Mouse (Mus musculus) forebrain, embryonic 12.5 days (tissue): ENCODE results near the gene Kcnj9. TPM values are rescaled to one million over a fixed set of nuclear protein-coding genes. Genes with fewer than 3 reads are reported as not detected.
A peak's percentile ranks its signal among the peaks of the same experiment; 100 is the strongest.

Experiments
- ATAC-seq: fragments of 200-750 bp; cut with Nextera tagmentation; 2 replicates; pipeline ENCODE4 v1.8.0; 2017; ENCODE audit warnings: moderate TSS enrichment; ENCODE audit not compliant: low FRiP score
- H3K27ac ChIP-seq: fragments of 300-500 bp; sonication (generic); 2 replicates; pipeline ENCODE4 v1.5.1; 2016; ENCODE audit warnings: mild to moderate bottlenecking
- H3K27me3 ChIP-seq: fragments of 300-500 bp; sonication (generic); 2 replicates; pipeline ENCODE4 v1.6.1; 2016; ENCODE audit warnings: mild to moderate bottlenecking
- H3K36me3 ChIP-seq: fragments of 300-500 bp; sonication (generic); replicated peaks from 2 replicates; pipeline ENCODE4 v1.6.1; 2016; ENCODE audit warnings: mild to moderate bottlenecking
- H3K4me1 ChIP-seq: fragments of 300-500 bp; sonication (generic); 2 replicates; pipeline ENCODE4 v1.6.1; 2016
- H3K4me2 ChIP-seq: fragments of 300-500 bp; sonication (generic); 2 replicates; pipeline ENCODE4 v1.6.1; 2016; ENCODE audit warnings: mild to moderate bottlenecking, moderate library complexity
- H3K4me3 ChIP-seq: fragments of 300-500 bp; sonication (generic); replicated peaks from 2 replicates; pipeline ENCODE4 v1.5.1; 2016; ENCODE audit warnings: mild to moderate bottlenecking
- H3K9ac ChIP-seq: fragments of 300-500 bp; sonication (generic); 2 replicates; pipeline ENCODE4 v1.6.1; 2016; ENCODE audit warnings: mild to moderate bottlenecking
- H3K9me3 ChIP-seq: fragments of 300-500 bp; sonication (generic); 2 replicates; pipeline ENCODE4 v1.6.1; 2016
- WGBS: fragments of 180-500 bp; shearing (Covaris S2); methylation state at CpG from one replicate; pipeline ENCODE4 v1.1.7; 2016; 5-methylcytosine and 5-hydroxymethylcytosine counted together
- polyA plus RNA-seq: library from polyadenylated mRNA; unstranded; fragments of >200 nt; fragmentation: Nextera tagmentation; extraction: Ambion mirVana; gene quantifications from 2 replicates; pipeline ENCODE4 v1.2.1, GENCODE M21; 2016

Kcnj9 gene
- polyA plus RNA-seq, 1 experiment from 2014 or later: 2.5 TPM

GRCm38 (mm10) chr1:172308409-172308808 is 20.7 kb downstream of the Kcnj9 start:
- Histone ChIP-seq H3K27me3 (no peaks in the 10 kb centered on the region), H3K9me3 (no peaks in the 10 kb centered on the region), H3K9ac (no peak overlapping the region), H3K27ac (peak overlapping the region; percentile 66), H3K4me2 (no peak overlapping the region), H3K36me3 (no peaks in the 10 kb centered on the region), H3K4me3 (no peak overlapping the region), H3K4me1 (peaks cover 52% of the 10 kb centered on the region)
- no peak for ATAC-seq
- WGBS: 100% methylated on average over 1 of the region's 1 CpGs

DNA sequence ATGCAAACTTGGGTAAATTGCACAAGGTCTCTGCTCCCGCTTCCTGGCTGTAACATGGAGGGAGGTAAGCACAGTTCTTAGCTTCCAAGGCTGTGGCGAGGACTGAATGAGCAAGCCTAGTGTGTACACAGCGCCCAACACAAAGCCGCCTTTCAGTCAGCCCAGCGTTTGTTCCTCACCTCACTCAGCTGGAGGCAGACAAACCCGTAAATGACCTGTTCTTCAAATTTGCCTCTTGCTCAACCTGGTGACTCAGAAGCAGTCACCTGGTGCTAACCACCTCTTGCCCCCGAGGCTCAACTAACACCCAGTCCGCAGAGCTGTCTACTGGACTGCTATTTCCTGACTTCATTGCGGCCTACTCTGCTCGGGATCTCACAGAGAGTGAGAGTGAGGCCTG is 21.2 kb downstream of the Kcnj9 start:
- no peak for ATAC-seq
- WGBS: 47% methylated on average over 10 of the region's 10 CpGs
- H3K27me3 ChIP-seq: no peaks in the 10 kb centered on the region
- peak overlapping the region; percentile 66 for H3K27ac ChIP-seq
- no peak overlapping the region for H3K4me2 ChIP-seq
- no peaks in the 10 kb centered on the region for H3K9me3 ChIP-seq
- no peak overlapping the region for H3K9ac ChIP-seq
- H3K36me3 ChIP-seq: no peaks in the 10 kb centered on the region
- H3K4me1 ChIP-seq: peaks cover 52% of the 10 kb centered on the region
- H3K4me3 ChIP-seq: no peak overlapping the region

DNA sequence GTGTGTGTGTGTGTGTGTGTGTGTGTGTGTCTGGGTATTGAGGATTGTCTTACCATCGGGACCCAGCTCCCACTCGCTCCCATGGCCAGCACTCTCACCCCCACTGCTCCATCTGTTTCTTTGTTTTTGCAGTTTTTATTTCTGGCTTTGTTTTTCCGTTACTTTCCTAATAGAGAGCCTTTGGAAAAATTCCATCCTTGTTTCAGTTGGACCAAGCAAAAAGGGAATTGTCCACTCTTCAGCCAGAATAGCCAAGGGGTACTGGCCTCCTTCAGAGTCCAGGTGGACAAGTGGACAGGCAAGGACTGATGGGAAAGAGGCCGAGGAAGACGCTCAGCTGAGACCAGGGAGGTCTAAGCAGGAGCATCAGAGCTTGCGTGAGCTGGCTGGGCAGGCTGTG is 22.2 kb downstream of the Kcnj9 start:
- H3K36me3 ChIP-seq: no peaks in the 10 kb centered on the region
- H3K9me3 ChIP-seq: no peaks in the 10 kb centered on the region
- no peaks in the 10 kb centered on the region for H3K27me3 ChIP-seq
- ATAC-seq: no peak
- 76% methylated on average over 6 of the region's 6 CpGs for WGBS
- H3K4me1 ChIP-seq: peaks cover 55% of the 10 kb centered on the region
- H3K9ac ChIP-seq: no peak overlapping the region
- H3K27ac ChIP-seq: peak overlapping the region; percentile 66; the same call in 1 of the 2 replicates
- no peak overlapping the region for H3K4me3 ChIP-seq
- no peak overlapping the region for H3K4me2 ChIP-seq

DNA sequence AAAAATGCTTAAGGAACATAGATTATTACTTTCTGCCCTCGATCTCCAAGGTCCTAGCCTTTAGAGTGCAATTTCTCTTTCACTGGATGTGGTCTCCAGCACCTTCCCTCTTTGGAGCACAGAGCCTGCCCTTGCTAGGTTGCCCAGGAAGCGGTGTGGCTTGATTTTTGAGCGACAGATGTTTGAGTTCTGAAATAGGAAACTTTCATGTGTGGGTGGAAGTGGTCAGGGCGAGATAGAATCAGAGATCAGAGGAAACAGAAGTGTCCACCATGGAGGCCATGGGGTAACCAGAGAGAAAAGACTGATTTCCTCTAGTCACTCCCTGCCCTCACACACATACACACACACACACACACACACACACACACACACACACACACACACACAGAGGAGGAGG is 22.9 kb downstream of the Kcnj9 start:
- no peaks in the 10 kb centered on the region for H3K9me3 ChIP-seq
- WGBS: 87% methylated on average over 4 of the region's 4 CpGs
- H3K4me2 ChIP-seq: no peak overlapping the region
- no peak for ATAC-seq
- H3K27ac ChIP-seq: no peak overlapping the region
- H3K27me3 ChIP-seq: no peaks in the 10 kb centered on the region
- no peaks in the 10 kb centered on the region for H3K36me3 ChIP-seq
- no peak overlapping the region for H3K4me3 ChIP-seq
- H3K4me1 ChIP-seq: peaks cover 54% of the 10 kb centered on the region
- H3K9ac ChIP-seq: no peak overlapping the region

- 82% methylated on average over 3 of the region's 3 CpGs for WGBS
- H3K27me3 ChIP-seq: no peaks in the 10 kb centered on the region
- H3K4me1 ChIP-seq: peaks cover 55% of the 10 kb centered on the region
- H3K9me3 ChIP-seq: no peaks in the 10 kb centered on the region
- H3K27ac ChIP-seq: no peak overlapping the region
- ATAC-seq: no peak
- H3K36me3 ChIP-seq: no peaks in the 10 kb centered on the region
- no peak overlapping the region for H3K4me3 ChIP-seq
- no peak overlapping the region for H3K4me2 ChIP-seq
- H3K9ac ChIP-seq: no peak overlapping the region
These were observed 23.5 kb downstream of the Kcnj9 start for GRCm38 (mm10) chr1:172305635-172306034.

DNA sequence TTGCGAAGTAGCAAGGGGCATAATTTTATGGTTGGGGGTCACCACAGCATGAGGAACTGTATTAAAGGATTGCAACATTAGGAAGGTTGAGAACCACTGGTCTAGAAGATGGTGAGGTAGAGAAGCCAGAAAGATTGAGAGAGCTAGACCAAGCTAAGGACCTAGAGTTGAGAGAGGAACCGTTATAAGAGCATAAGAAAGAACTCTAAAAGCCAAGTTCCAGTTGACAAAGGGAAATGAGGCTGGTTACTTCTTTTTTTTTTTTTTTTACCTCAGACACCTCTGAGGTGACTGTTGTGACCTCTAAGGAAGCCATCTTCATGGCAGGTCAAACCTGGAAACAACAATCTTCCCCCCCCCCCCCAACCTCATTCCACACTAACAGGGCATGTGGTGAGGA is 24.0 kb downstream of the Kcnj9 start:
- 92% methylated on average over 2 of the region's 2 CpGs for WGBS
- no peaks in the 10 kb centered on the region for H3K9me3 ChIP-seq

GRCm38 (mm10) chr1:172304443-172304842 is 24.7 kb downstream of the Kcnj9 start:
- H3K9ac ChIP-seq: no peak overlapping the region
- no peaks in the 10 kb centered on the region for H3K36me3 ChIP-seq
- H3K9me3 ChIP-seq: no peaks in the 10 kb centered on the region
- no peak overlapping the region for H3K27ac ChIP-seq
- H3K27me3 ChIP-seq: no peaks in the 10 kb centered on the region
- H3K4me3 ChIP-seq: no peak overlapping the region
- peaks cover 43% of the 10 kb centered on the region for H3K4me1 ChIP-seq
- ATAC-seq: no peak
- H3K4me2 ChIP-seq: no peak overlapping the region
- 85% methylated on average over 6 of the region's 6 CpGs for WGBS

More for the DNA sequence above, 24.0 kb downstream of the Kcnj9 start:
- Histone ChIP-seq H3K27ac (no peak overlapping the region), H3K36me3 (no peaks in the 10 kb centered on the region), H3K4me1 (peaks cover 50% of the 10 kb centered on the region), H3K9ac (no peak overlapping the region), H3K4me3 (no peak overlapping the region), H3K4me2 (no peak overlapping the region), H3K27me3 (no peaks in the 10 kb centered on the region)
- no peak for ATAC-seq

GRCm38 (mm10) chr1:172302851-172303250 is 26.3 kb downstream of the Kcnj9 start:
- Histone ChIP-seq H3K36me3 (no peaks in the 10 kb centered on the region), H3K9ac (no peak overlapping the region), H3K9me3 (no peaks in the 10 kb centered on the region), H3K27ac (no peak overlapping the region), H3K4me1 (peaks cover 36% of the 10 kb centered on the region), H3K4me3 (no peak overlapping the region), H3K27me3 (0 out of 2 replicates have a peak, but pooled peaks cover 7% of the 10 kb centered on the region), H3K4me2 (no peak overlapping the region)
- ATAC-seq: no peak
- 8% methylated on average over 6 of the region's 6 CpGs for WGBS

- Histone ChIP-seq H3K9me3 (no peaks in the 10 kb centered on the region), H3K27ac (no peak overlapping the region), H3K27me3 (peaks cover 7% of the 10 kb centered on the region; the same call in 1 of the 2 replicates), H3K36me3 (no peaks in the 10 kb centered on the region), H3K4me1 (peaks cover 37% of the 10 kb centered on the region), H3K4me3 (no peak overlapping the region), H3K4me2 (no peak overlapping the region), H3K9ac (no peak overlapping the region)
- WGBS: 60% methylated on average over 3 of the region's 3 CpGs
- no peak for ATAC-seq
These were observed 26.8 kb downstream of the Kcnj9 start for GRCm38 (mm10) chr1:172302311-172302710.

- Histone ChIP-seq H3K4me2 (no peak overlapping the region), H3K27me3 (peaks cover 9% of the 10 kb centered on the region; the same call in 1 of the 2 replicates), H3K4me3 (no peak overlapping the region), H3K4me1 (peaks cover 47% of the 10 kb centered on the region), H3K9me3 (no peaks in the 10 kb centered on the region), H3K27ac (peak overlapping the region; percentile 13; the same call in 1 of the 2 replicates), H3K36me3 (no peaks in the 10 kb centered on the region), H3K9ac (no peak overlapping the region)
- 53% methylated on average over 12 of the region's 12 CpGs for WGBS
- peak; percentile 47 for ATAC-seq
These were observed 27.9 kb downstream of the Kcnj9 start for GRCm38 (mm10) chr1:172301180-172301579.

DNA sequence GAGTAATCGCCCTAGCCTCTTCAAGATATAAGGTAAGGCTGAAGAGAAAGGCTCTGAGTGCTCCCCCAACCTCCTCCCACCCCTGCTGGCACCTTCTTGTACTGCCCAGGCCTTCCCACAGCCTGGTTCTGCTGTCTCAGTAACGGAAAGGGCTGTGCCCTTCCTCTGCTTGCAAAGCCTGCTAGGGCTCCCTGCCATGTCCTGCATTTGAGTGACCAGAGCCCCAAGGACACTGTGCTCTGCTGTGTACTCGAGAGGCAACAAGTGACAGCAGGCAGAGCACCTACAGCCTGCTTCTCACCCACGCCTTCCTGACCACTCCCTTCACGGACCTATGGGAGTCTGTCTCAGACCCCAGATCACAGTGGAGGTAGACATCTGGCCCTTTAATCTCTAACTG is 28.9 kb downstream of the Kcnj9 start:
- Histone ChIP-seq H3K27ac (no peak overlapping the region), H3K4me1 (peaks cover 56% of the 10 kb centered on the region)
- WGBS: 62% methylated on average over 5 of the region's 5 CpGs

GRCm38 (mm10) chr1:172299528-172299927 is 29.6 kb downstream of the Kcnj9 start:
- H3K4me1 ChIP-seq: peaks cover 63% of the 10 kb centered on the region

More for the DNA sequence above, 28.9 kb downstream of the Kcnj9 start:
- peaks cover 9% of the 10 kb centered on the region; the same call in 1 of the 2 replicates for H3K27me3 ChIP-seq
- no peaks in the 10 kb centered on the region for H3K9me3 ChIP-seq
- no peaks in the 10 kb centered on the region for H3K36me3 ChIP-seq
- H3K4me3 ChIP-seq: no peak overlapping the region
- ATAC-seq: no peak
- no peak overlapping the region for H3K9ac ChIP-seq
- H3K4me2 ChIP-seq: no peak overlapping the region

More at GRCm38 (mm10) chr1:172299528-172299927, 29.6 kb downstream of the Kcnj9 start:
- Histone ChIP-seq H3K27ac (no peak overlapping the region), H3K27me3 (peaks cover 9% of the 10 kb centered on the region; the same call in 1 of the 2 replicates), H3K9ac (no peak overlapping the region), H3K4me2 (no peak overlapping the region), H3K4me3 (no peak overlapping the region), H3K9me3 (no peaks in the 10 kb centered on the region), H3K36me3 (no peaks in the 10 kb centered on the region)
- no peak for ATAC-seq
- WGBS: 68% methylated on average over 7 of the region's 7 CpGs
